Mouse (Mus musculus) colon, adult 2 months (tissue): Measurements from ENCODE around the gene Gm7534. TPM values are rescaled to one million over a fixed set of nuclear protein-coding genes. Genes with fewer than 3 reads are reported as not detected.

Source experiments
- polyA plus RNA-seq: library from polyadenylated mRNA; depleted of rRNA; stranded (reverse); fragments of >200 nt; gene quantifications from 2 replicates; pipeline ENCODE4 v1.2.3, GENCODE M21; 2012; rRNA removed

Gene Gm7534
- polyA plus RNA-seq = not detected in 2 replicates

GRCm38 (mm10) chr4:134202904-134203303 lies at the start of gene Gm7534:
Gene Gm7534 (minus strand): TSS chr4:134203004.

GRCm38 (mm10) chr4:134246719-134247258 lies 44.0 kb upstream of the Gm7534 start, which contains the start of gene Gm30191:
Gene Gm30191 (plus strand): TSS chr4:134246935.

GRCm38 (mm10) chr4:134245148-134245843 lies 42.5 kb upstream of the Gm7534 start, which contains the start of gene Zfp593:
Gene Zfp593 (minus strand): TSS chr4:134245592.

GRCm38 (mm10) chr4:134243516-134244250 lies 40.9 kb upstream of the Gm7534 start, which contains the start of gene E130218I03Rik:
Gene E130218I03Rik (plus strand): TSS chr4:134243662.

GRCm38 (mm10) chr4:134238279-134238651 lies 35.5 kb upstream of the Gm7534 start, which contains the start of gene Cnksr1:
Gene Cnksr1 (minus strand): TSS chr4:134238399.

GRCm38 (mm10) chr4:134227194-134227593 lies 24.4 kb upstream of the Gm7534 start, which contains the start of gene Catsper4:
Gene Catsper4 (minus strand): TSS chr4:134227383.

Other genes with a start within 250 kb of the Gm7534 start
- 10.1 and 10.9 TPM in 2 replicates for gene Hmgn2, start 234.4 kb downstream of the Gm7534 start, polyA plus RNA-seq
- 19.4 and 19.7 TPM in 2 replicates for gene Dhdds, start 202.1 kb downstream of the Gm7534 start, polyA plus RNA-seq
- gene Lin28a, start 184.2 kb downstream of the Gm7534 start, polyA plus RNA-seq = not detected in 2 replicates
- 0.12 and 0.52 TPM in 2 replicates for gene Zfp683, start 149.2 kb downstream of the Gm7534 start, polyA plus RNA-seq
- gene Crybg2, start 142.2 kb downstream of the Gm7534 start, polyA plus RNA-seq = 47.0 and 49.2 TPM in 2 replicates
- 22.1 and 23.8 TPM in 2 replicates for gene Cd52, start 107.9 kb downstream of the Gm7534 start, polyA plus RNA-seq
- 5.9 and 6.5 TPM in 2 replicates for gene Ubxn11, start 100.4 kb downstream of the Gm7534 start, polyA plus RNA-seq
- 879 and 909 TPM in 2 replicates for gene Sh3bgrl3, start 74.2 kb downstream of the Gm7534 start, polyA plus RNA-seq
- 15.9 and 20.1 TPM in 2 replicates for gene Cep85, start 15.9 kb downstream of the Gm7534 start, polyA plus RNA-seq
- 0.49 and 1.7 TPM in 2 replicates for gene Catsper4, start 24.4 kb upstream of the Gm7534 start, polyA plus RNA-seq
- gene Cnksr1, start 35.4 kb upstream of the Gm7534 start, polyA plus RNA-seq = 31.8 and 36.7 TPM in 2 replicates
- gene E130218I03Rik, start 40.7 kb upstream of the Gm7534 start, polyA plus RNA-seq = not detected in 2 replicates
- 8.8 and 9.7 TPM in 2 replicates for gene Zfp593, start 42.6 kb upstream of the Gm7534 start, polyA plus RNA-seq
- gene Gm30191, start 43.9 kb upstream of the Gm7534 start, polyA plus RNA-seq = not detected in 2 replicates
- gene Grrp1, start 51.1 kb upstream of the Gm7534 start, polyA plus RNA-seq = 9.7 and 12.6 TPM in 2 replicates
- 2.1 and 3.5 TPM in 2 replicates for gene Pdik1l, start 84.9 kb upstream of the Gm7534 start, polyA plus RNA-seq
- gene Trim63, start 112.1 kb upstream of the Gm7534 start, polyA plus RNA-seq = not detected in 2 replicates
- 0.24 and 0.33 TPM in 2 replicates for gene Slc30a2, start 140.2 kb upstream of the Gm7534 start, polyA plus RNA-seq
- gene Extl1, start 180.8 kb upstream of the Gm7534 start, polyA plus RNA-seq = 0.56 and 2.1 TPM in 2 replicates
- gene Pafah2, start 193.3 kb upstream of the Gm7534 start, polyA plus RNA-seq = 46.8 and 53.2 TPM in 2 replicates